Mouse (Mus musculus) right cerebral cortex, postnatal 4 days (tissue): ENCODE measurements around the gene Ssbp3.

Experiments
- DNase-seq: peaks from one replicate; pipeline ENCODE4 v3.0.0-alpha.2; 2022

Gene Ssbp3

DNA sequence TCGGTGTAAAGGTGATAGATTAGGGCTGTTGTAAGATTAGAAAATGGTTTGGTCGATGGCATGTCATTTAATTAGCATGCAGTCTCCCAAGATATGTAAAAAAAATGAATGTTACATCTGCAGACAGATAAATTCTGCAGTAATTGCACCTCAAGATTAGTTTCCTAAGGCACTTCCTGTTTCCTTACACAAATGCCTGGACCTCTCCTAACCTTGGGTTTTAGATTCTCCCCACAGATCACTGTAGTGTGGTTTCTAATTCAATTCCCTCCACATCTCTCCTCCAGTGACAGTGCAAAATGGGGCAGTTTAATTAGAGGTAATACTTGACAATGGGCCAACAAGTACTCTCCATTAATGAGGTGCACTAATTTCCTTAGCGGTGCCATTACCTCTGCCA lies 152.7 kb downstream of the Ssbp3 start:
- no peak for DNase-seq

GRCm38 (mm10) chr4:107064394-107065098 lies 154.0 kb downstream of the Ssbp3 start:
- no peak for DNase-seq

- peak; percentile 91 for DNase-seq
These were observed 156.0 kb downstream of the Ssbp3 start, which contains the start of the genes Mrpl37 and Cyb5rl for GRCm38 (mm10) chr4:107066252-107067124. TSS of gene Mrpl37 (minus strand) at chr4:107066868. TSS of gene Cyb5rl (plus strand) at chr4:107066988.

DNA sequence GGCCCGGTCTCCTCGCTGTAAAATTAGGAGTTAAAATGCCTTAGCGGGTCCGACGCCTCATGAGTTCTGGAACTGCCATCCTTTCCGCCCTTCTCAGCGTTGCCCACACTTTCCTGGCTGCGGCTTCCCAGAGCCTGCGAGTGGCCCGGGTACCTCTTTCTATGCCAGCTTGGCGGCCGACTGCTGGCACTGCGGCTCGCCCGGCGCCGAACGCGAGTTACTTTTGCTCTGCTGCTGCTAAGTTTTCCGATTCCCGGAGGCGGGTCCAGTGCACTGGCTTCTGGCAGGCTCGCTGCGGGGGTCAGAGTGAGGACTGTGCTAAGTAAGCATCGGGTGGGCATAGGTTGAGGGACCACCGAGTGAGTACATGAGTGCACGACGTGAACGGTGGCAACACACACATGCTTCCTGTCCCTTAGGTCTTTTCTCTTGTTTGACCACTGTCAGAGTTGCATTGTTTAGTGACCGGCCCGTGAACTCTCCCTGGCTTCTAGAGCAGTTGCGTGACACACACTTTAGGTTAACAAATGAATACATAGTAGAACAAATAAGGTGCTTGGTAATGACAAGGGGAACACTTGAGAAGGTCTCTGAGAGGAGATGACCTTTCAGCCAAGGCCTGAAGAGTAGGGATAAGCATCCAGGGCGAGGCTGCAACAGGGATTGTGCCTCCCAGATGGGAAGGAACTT lies 156.8 kb downstream of the Ssbp3 start:
- peak; percentile 36 for DNase-seq

DNA sequence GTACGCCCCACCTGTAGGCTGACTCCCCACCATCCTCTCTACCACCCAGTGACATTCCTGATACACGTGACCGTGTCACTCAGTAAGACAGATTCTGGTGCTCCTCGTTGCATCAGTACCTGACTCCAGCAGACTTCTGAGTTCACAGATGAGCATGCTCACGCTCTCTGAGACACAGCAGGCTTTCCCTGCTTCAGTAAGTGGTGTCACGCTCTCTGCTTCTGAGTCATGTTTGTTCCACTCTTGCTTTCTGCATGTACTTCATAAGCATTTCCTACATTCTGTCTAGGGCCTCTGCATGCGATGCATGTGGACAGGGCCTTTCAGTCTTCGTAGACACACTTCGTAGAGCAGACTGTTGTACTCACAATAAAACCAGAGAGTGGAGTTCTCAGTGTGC lies 161.8 kb downstream of the Ssbp3 start:
- no peak for DNase-seq

- DNase-seq = peak; percentile 30
These were observed 165.0 kb downstream of the Ssbp3 start for GRCm38 (mm10) chr4:107075456-107075855.

DNA sequence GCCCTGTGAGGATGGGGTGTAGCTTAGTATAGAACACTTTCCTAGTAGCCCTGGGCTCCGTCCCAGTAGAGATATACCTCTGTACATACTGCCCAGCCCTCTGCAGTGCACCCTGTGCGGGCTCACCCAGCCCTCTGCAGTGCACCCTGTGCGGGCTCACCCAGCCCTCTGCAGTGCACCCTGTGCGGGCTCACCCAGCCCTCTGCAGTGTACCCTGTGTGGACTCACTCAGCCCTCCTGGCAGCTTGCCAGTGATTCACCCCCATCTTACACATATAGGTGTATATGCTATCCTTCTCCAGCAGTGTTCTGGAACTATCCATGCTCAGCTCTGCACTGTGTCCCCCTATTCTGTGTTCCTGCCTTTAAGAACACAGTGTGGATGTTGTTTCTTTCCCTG lies 168.4 kb downstream of the Ssbp3 start:
- no peak for DNase-seq

DNA sequence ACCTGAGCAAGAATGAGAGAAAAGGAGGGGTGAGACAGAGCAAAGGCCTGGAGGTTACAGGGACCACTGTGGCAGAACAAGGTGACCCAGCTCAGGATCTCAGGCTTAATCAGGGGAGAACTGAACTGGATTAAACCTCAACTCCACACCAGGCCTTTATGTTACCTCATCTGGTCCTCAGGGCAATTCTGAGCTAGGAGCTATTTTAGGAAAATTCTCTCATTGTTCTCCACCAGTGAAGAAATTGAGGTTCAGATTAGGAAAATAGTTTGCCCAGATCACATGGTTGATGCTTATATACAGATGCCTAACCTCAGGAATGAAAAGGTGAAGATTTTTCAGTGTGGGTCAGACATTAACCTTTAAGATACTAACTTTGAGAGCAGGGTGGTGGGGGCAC lies 169.2 kb downstream of the Ssbp3 start:
- no peak for DNase-seq

GRCm38 (mm10) chr4:107082185-107082584 lies 171.7 kb downstream of the Ssbp3 start:
- DNase-seq = no peak

- DNase-seq = no peak
These were observed 172.6 kb downstream of the Ssbp3 start for GRCm38 (mm10) chr4:107083126-107083525.

- peak; percentile 19 for DNase-seq
These were observed 173.8 kb downstream of the Ssbp3 start for GRCm38 (mm10) chr4:107084343-107084742.

GRCm38 (mm10) chr4:107084858-107085257 lies 174.4 kb downstream of the Ssbp3 start:
- DNase-seq = peak; percentile 71

GRCm38 (mm10) chr4:107091696-107092095 lies 181.2 kb downstream of the Ssbp3 start:
- DNase-seq = no peak

- DNase-seq = no peak
These were observed 184.1 kb downstream of the Ssbp3 start for GRCm38 (mm10) chr4:107094484-107095187.

DNA sequence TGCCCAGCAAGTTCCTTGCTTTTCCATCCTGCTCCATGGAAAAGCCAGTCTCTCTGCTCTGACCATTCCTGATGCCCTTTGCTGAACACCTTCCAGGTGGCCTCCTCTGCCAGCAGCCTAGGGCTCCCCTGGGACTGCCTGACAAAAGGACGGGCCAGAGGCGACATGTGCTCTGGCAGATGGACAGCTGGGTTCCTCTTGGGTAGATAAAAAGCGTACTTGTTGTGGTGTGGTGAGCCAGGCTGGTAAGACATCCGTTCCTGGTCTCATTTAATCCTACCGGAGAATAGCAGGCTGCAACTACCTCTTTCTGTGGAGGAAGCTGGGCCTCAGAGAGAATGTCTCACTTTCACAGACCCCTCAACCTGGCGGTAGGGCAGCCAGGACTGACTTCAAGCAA lies 185.5 kb downstream of the Ssbp3 start:
- no peak for DNase-seq

DNA sequence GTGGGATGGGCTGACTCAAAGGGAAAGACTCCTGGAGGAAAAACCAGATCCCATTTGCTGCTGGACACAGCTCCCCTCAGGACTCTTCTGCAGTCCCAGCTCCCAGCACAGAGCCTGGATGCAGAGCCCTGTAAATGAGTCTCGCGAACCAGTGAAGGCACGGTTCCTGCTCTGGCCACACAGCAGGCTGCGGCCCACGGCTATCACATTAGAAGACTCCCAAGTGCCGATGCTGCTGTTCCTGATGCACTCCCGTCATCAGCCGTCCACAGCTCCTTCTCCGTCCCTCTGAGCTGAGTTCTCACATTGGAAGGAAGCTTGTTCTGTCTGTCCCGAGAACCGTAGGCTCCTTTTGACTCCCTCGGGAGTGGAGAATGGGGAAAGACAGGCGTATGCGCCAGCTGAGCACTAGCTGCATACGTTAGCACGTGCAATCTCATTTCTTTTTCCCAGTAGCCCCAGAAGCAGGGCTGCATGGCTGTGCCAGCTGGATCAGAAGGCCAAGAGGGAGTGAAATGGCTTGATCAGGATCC lies 186.4 kb downstream of the Ssbp3 start, which contains the start of gene Cdcp2:
TSS of gene Cdcp2 (plus strand) at position 51 of the 533 bp plus-strand sequence.
- no peak for DNase-seq

GRCm38 (mm10) chr4:107097871-107098270 lies 187.4 kb downstream of the Ssbp3 start:
- no peak for DNase-seq

GRCm38 (mm10) chr4:107098375-107098774 lies 187.9 kb downstream of the Ssbp3 start:
- no peak for DNase-seq

- DNase-seq = no peak
These were observed 188.5 kb downstream of the Ssbp3 start for GRCm38 (mm10) chr4:107098791-107099525.
